Mouse (Mus musculus) skeletal muscle tissue, adult 2 months (tissue): ENCODE measurements at regions not wholly inside any gene's neighbourhood (a gene's known extent, or its start where the extent isn't known, plus 50 kb on each side); places are given as distances from the start of the nearest gene placed in this dataset.
"Not testable (repeated sequence)": the region's sequence is repeated elsewhere in the genome, so short reads cannot be mapped to it uniquely, and the experiment has no call there.

Source experiments
- DNase-seq: peaks from one replicate; pipeline ENCODE4 v3.0.0-alpha.2; 2012; ENCODE audit warnings: low read depth, low spot score

- DNase-seq, result no peak
Measured at GRCm38 (mm10) chr12:69524337-69525035, 58.3 kb downstream of the Vcpkmt start.

GRCm38 (mm10) chr12:69519869-69520268 is 63.0 kb downstream of the Vcpkmt start:
- DNase-seq, result no peak

GRCm38 (mm10) chr12:69519028-69519427 is 63.8 kb downstream of the Vcpkmt start:
- DNase-seq, result no peak

GRCm38 (mm10) chr12:69517616-69518015 is 65.2 kb downstream of the Vcpkmt start:
- no peak for DNase-seq

GRCm38 (mm10) chr12:69516314-69516916 is 66.4 kb downstream of the Vcpkmt start:
- no peak for DNase-seq

GRCm38 (mm10) chr12:69515850-69516249 is 67.0 kb downstream of the Vcpkmt start:
- DNase-seq, result no peak

GRCm38 (mm10) chr12:69515117-69515516 is 67.7 kb downstream of the Vcpkmt start:
- no peak for DNase-seq

GRCm38 (mm10) chr12:69513166-69513565 is 69.7 kb downstream of the Vcpkmt start:
- DNase-seq, result no peak

- no peak for DNase-seq
Measured at GRCm38 (mm10) chr12:69510736-69511135, 72.1 kb downstream of the Vcpkmt start.

- not testable (repeated sequence) for DNase-seq
Measured at GRCm38 (mm10) chr12:69509180-69509579, 73.6 kb downstream of the Vcpkmt start.

- DNase-seq, result no peak
Measured at GRCm38 (mm10) chr12:69507906-69508305, 74.9 kb downstream of the Vcpkmt start.

GRCm38 (mm10) chr12:69507333-69507732 is 75.5 kb downstream of the Vcpkmt start:
- no peak for DNase-seq

GRCm38 (mm10) chr12:69502706-69503070 is 80.1 kb downstream of the Vcpkmt start:
- no peak for DNase-seq

- peak; percentile 92 for DNase-seq
Measured at GRCm38 (mm10) chr12:69501783-69502705, 80.8 kb downstream of the Vcpkmt start.

GRCm38 (mm10) chr12:69501346-69501730 is 81.5 kb downstream of the Vcpkmt start:
- DNase-seq, result no peak

GRCm38 (mm10) chr12:69500600-69501345 is 82.1 kb downstream of the Vcpkmt start:
- DNase-seq, result peak; percentile 88

GRCm38 (mm10) chr12:69497121-69497520 is 85.7 kb downstream of the Vcpkmt start:
- DNase-seq, result peak; percentile 90

- no peak for DNase-seq
Measured at GRCm38 (mm10) chr12:69496341-69496904, 86.4 kb downstream of the Vcpkmt start.

- no peak for DNase-seq
Measured at GRCm38 (mm10) chr12:69495776-69496175, 87.1 kb downstream of the Vcpkmt start.

GRCm38 (mm10) chr12:69494648-69495047 is 88.2 kb downstream of the Vcpkmt start:
- no peak for DNase-seq

GRCm38 (mm10) chr12:69489686-69490085 is 93.1 kb downstream of the Vcpkmt start:
- no peak for DNase-seq
